Mouse (Mus musculus): Measurements from ENCODE around the gene Tspan14. TPM values are rescaled to one million over a fixed set of nuclear protein-coding genes. Genes with fewer than 3 reads are reported as not detected.

Tspan14 gene
- polyA plus RNA-seq, 1 experiment from 2014 or later = 77.3 TPM

DNA sequence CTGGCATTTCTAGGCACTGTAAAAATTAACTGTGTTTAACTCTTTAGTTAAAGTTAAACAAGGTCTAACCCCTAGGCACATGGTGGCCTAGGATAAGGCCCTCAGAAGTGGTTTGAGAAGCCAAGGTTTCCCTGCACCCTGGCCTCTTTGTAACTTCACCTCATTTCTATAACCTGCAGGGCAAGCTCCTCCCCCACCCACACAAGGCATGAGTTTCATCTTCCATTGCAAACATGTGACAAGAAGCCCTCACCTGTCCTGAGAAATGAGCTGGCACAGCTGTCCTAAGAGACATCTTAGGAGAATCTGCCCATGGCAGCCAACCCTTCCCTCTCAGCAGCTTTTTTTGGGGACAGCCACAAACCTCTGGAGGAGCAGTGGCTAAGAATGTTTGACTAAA, 1.7 kb downstream of the Tspan14 start:
- Histone ChIP-seq H3K36me3 (ENCODE audit: control insufficient read depth, insufficient read depth, low read length) (no peaks in the 10 kb centered on the region), H3K4me1 (ENCODE audit: control insufficient read depth, insufficient read depth, low read length) (peaks cover 44% of the 10 kb centered on the region), H3K27me3 (ENCODE audit: control insufficient read depth, insufficient read depth, low read length) (no peaks in the 10 kb centered on the region), H3K9me3 (replicated peaks; ENCODE audit: control insufficient read depth, low read length) (no peaks in the 10 kb centered on the region), H3K9ac (ENCODE audit: low read length) (peak overlapping the region; percentile 97), H3K27ac (ENCODE audit: low read length) (peak overlapping the region; percentile 50; the same call in 1 of the 2 replicates), H3K4me3 (replicated peaks; ENCODE audit: low read length) (peak overlapping the region; percentile 90), H3K4me2 (ENCODE audit: low read depth, low read length) (peak overlapping the region; percentile 82)
- no peak for ATAC-seq (ENCODE audit: insufficient read depth, low FRiP score)

DNA sequence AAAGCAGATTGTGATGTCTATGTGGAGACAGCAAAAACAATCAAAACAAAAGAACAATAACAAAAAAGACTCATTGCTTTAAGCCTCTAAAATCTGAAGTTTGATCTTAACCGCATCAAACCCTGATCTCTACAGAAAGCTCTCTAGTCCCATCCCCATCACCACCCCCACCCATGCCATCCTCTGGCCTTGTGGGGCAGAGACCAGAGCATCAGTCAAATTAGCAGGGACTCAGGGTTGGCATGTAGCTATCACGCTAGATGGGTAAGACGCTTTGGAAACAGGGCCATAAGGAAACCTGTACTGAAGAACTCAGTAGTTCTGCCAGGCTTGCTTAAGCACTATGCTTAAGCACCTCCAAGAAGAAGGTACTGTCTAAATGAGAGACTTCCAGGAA, 2.4 kb downstream of the Tspan14 start:
- no peak for ATAC-seq (ENCODE audit: insufficient read depth, low FRiP score)
- no peak overlapping the region for H3K4me3 ChIP-seq (replicated peaks; ENCODE audit: low read length)
- H3K9ac ChIP-seq (ENCODE audit: low read length) = no peak overlapping the region
- H3K27ac ChIP-seq (ENCODE audit: low read length) = no peak overlapping the region
- H3K27me3 ChIP-seq (ENCODE audit: control insufficient read depth, insufficient read depth, low read length) = no peaks in the 10 kb centered on the region
- H3K4me2 ChIP-seq (ENCODE audit: low read depth, low read length) = peak overlapping the region; percentile 82
- H3K4me1 ChIP-seq (ENCODE audit: control insufficient read depth, insufficient read depth, low read length) = peaks cover 51% of the 10 kb centered on the region
- WGBS = 93% methylated on average over 3 of the region's 3 CpGs
- no peaks in the 10 kb centered on the region for H3K36me3 ChIP-seq (ENCODE audit: control insufficient read depth, insufficient read depth, low read length)
- no peaks in the 10 kb centered on the region for H3K9me3 ChIP-seq (replicated peaks; ENCODE audit: control insufficient read depth, low read length)

DNA sequence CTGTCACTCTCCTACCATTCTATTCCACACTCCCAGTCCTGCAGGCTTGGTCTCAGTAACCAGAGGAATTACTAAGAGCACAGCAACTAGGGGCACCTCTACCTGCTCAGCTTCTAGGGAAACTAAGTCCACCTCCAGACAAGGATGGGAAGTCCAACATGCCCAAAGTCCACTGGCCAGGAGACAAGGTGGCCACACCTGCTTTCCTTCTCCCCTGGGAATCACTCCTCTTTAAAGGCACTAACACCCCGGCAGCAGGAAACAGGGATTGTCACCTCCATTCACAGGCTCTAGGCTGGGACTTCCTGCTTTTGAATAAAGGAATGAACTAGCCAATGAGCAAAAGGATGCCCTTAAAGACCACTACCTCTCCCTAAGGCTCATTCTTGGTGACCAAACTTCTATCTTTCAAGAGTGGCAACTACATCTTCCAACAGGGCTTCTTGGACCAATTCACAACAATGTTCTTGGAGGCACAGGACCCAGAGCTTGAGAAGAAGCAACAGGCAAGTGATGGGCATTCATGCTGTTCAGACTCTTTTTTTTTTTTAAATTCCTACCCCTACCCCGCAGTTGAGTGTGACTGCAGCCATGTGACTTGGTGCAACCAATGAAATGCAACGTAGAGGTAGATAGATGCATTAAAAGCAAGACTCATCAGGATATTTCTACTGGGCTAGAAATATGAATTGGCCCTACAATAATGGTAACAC, 3.0 kb downstream of the Tspan14 start:
- WGBS = 55% methylated on average over 3 of the region's 3 CpGs
- Histone ChIP-seq H3K9ac (ENCODE audit: low read length) (no peak overlapping the region), H3K4me2 (ENCODE audit: low read depth, low read length) (peak overlapping the region; percentile 16; the same call in 1 of the 2 replicates), H3K4me3 (replicated peaks; ENCODE audit: low read length) (no peak overlapping the region; the same call in 1 of the 2 replicates), H3K9me3 (replicated peaks; ENCODE audit: control insufficient read depth, low read length) (no peaks in the 10 kb centered on the region), H3K27me3 (ENCODE audit: control insufficient read depth, insufficient read depth, low read length) (no peaks in the 10 kb centered on the region), H3K27ac (ENCODE audit: low read length) (peak overlapping the region; percentile 17; the same call in 1 of the 2 replicates), H3K36me3 (ENCODE audit: control insufficient read depth, insufficient read depth, low read length) (no peaks in the 10 kb centered on the region), H3K4me1 (ENCODE audit: control insufficient read depth, insufficient read depth, low read length) (peaks cover 57% of the 10 kb centered on the region)
- no peak for ATAC-seq (ENCODE audit: insufficient read depth, low FRiP score)

DNA sequence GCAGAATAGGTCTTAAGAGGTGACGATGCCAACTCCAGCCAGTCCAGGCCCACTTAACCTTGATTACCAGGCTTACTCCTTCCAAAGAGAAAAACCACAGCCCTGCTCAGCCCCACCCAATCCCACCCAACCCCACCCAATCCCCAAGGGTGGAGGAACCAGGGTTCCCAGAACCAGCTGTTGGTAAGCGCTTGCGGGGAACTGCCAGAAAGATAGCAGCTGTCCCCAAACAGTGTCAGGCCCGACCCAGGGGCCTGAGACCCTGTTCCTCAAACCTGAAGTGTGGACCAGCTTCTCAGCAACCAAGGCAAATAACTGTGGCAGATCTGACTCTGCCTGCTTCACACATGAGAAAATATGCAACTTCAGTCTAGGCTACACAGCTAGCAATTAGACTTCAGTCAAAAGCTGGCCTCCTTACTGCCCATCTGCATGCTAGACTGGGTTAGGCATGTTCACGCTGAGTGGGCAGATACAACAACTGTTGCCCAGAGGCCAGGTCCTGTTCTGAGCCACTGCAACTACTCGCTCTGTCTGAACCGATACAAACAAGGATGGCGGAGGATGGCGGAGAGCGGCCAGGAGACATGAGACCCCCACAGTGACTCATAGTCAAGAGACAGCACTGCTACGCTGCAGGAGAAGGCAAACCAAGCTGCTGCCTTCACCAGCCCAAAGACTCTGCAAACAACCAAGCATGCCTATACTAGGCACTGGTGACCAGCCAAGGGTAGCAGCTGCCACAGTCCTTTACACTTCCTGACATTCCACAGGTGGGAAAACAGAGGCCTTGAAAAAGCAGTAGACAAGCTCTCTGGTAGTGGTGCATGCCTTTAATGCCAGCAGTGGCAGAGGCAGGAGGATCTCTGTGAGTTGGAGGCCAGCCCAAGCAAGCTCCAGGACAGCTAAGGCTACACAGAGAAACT, 4.0 kb downstream of the Tspan14 start:
- no peak for ATAC-seq (ENCODE audit: insufficient read depth, low FRiP score)
- peak overlapping the region; percentile 10; the same call in 1 of the 2 replicates for H3K4me2 ChIP-seq (ENCODE audit: low read depth, low read length)
- no peaks in the 10 kb centered on the region for H3K36me3 ChIP-seq (ENCODE audit: control insufficient read depth, insufficient read depth, low read length)
- 65% methylated on average over 11 of the region's 11 CpGs for WGBS
- 0 out of 2 replicates have a peak overlapping the region, but pooled peaks have one; percentile 16 for H3K9ac ChIP-seq (ENCODE audit: low read length)
- peak overlapping the region; percentile 17 for H3K27ac ChIP-seq (ENCODE audit: low read length)
- no peak overlapping the region for H3K4me3 ChIP-seq (replicated peaks; ENCODE audit: low read length)
- H3K27me3 ChIP-seq (ENCODE audit: control insufficient read depth, insufficient read depth, low read length) = no peaks in the 10 kb centered on the region
- H3K9me3 ChIP-seq (replicated peaks; ENCODE audit: control insufficient read depth, low read length) = no peaks in the 10 kb centered on the region
- H3K4me1 ChIP-seq (ENCODE audit: control insufficient read depth, insufficient read depth, low read length) = peaks cover 67% of the 10 kb centered on the region

DNA sequence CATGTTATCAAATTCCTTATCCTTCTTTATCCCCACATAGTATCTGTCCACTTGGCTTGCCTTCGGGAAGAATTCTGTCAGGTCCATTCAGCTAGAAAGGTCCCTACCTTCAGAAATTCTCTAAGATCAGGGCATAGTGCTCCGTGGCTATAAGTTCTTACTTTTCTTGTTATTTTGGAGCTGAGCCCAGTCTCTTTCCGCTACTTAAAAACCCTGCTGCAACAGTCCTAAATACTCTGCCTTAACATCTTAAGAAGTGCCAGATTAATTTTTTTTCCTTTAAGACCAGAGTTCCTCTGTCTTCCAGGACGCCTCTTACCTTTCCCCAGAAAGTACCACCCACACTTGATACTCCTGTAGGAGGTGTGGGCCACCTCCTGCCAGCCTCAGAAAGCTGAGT, 6.4 kb downstream of the Tspan14 start:
- H3K9me3 ChIP-seq (replicated peaks; ENCODE audit: control insufficient read depth, low read length) = no peaks in the 10 kb centered on the region
- H3K9ac ChIP-seq (ENCODE audit: low read length) = no peak overlapping the region
- H3K4me3 ChIP-seq (replicated peaks; ENCODE audit: low read length) = no peak overlapping the region
- 35% methylated on average over 4 of the region's 4 CpGs for WGBS
- peak overlapping the region; percentile 85 for H3K27ac ChIP-seq (ENCODE audit: low read length)
- no peak for ATAC-seq (ENCODE audit: insufficient read depth, low FRiP score)
- no peaks in the 10 kb centered on the region for H3K36me3 ChIP-seq (ENCODE audit: control insufficient read depth, insufficient read depth, low read length)
- peak overlapping the region; percentile 1; the same call in 1 of the 2 replicates for H3K4me2 ChIP-seq (ENCODE audit: low read depth, low read length)
- H3K27me3 ChIP-seq (ENCODE audit: control insufficient read depth, insufficient read depth, low read length) = no peaks in the 10 kb centered on the region
- H3K4me1 ChIP-seq (ENCODE audit: control insufficient read depth, insufficient read depth, low read length) = peaks cover 88% of the 10 kb centered on the region

DNA sequence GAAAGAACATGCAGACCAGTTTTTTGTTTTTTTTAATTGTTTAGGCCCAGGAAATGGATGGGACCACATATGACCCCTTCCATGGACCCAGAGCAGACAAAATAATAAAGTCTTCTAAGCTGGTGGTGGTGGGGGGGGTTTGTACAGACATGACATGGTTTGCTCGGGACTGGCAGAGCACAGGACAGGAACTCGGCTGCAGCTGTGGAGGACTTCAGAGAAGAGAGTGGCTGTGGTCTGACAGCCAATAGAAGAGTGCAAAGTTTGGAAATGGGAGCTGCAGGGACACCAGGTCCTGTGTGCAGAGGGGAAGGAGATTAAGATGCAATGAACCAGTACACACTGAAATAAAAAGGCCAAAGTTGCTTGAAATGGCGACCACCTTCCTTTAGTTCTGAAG, 7.0 kb downstream of the Tspan14 start:
- H3K4me3 ChIP-seq (replicated peaks; ENCODE audit: low read length) = no peak overlapping the region
- H3K36me3 ChIP-seq (ENCODE audit: control insufficient read depth, insufficient read depth, low read length) = no peaks in the 10 kb centered on the region
- peak overlapping the region; percentile 85 for H3K27ac ChIP-seq (ENCODE audit: low read length)
- WGBS = 42% methylated on average over 3 of the region's 3 CpGs
- no peaks in the 10 kb centered on the region for H3K27me3 ChIP-seq (ENCODE audit: control insufficient read depth, insufficient read depth, low read length)
- peak overlapping the region; percentile 1; the same call in 1 of the 2 replicates for H3K4me2 ChIP-seq (ENCODE audit: low read depth, low read length)
- ATAC-seq (ENCODE audit: insufficient read depth, low FRiP score) = no peak
- H3K4me1 ChIP-seq (ENCODE audit: control insufficient read depth, insufficient read depth, low read length) = peaks cover 87% of the 10 kb centered on the region
- H3K9ac ChIP-seq (ENCODE audit: low read length) = peak overlapping the region; percentile 16; the same call in 1 of the 2 replicates
- no peaks in the 10 kb centered on the region for H3K9me3 ChIP-seq (replicated peaks; ENCODE audit: control insufficient read depth, low read length)

DNA sequence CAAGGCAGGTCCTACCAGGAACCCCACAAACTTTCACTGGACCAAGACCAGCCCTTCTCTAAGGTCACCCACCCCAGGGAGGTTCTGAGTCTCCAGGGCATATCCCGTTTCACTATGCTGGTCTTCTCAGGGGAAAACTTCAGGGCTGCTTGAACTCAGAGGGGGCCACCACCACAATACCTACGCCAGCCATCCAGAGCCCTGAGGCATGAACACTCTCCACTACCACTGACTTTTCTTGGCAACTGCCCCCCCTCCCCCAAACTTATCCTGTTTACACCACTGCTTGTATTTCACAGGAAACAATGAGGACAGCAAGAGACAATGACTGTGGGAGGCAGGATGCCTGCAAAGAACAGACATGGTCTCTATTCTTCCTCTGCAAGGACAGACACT, 7.6 kb downstream of the Tspan14 start:
- ATAC-seq (ENCODE audit: insufficient read depth, low FRiP score) = no peak
- Histone ChIP-seq H3K4me3 (replicated peaks; ENCODE audit: low read length) (no peak overlapping the region), H3K27me3 (ENCODE audit: control insufficient read depth, insufficient read depth, low read length) (no peaks in the 10 kb centered on the region), H3K9me3 (replicated peaks; ENCODE audit: control insufficient read depth, low read length) (no peaks in the 10 kb centered on the region), H3K9ac (ENCODE audit: low read length) (peak overlapping the region; percentile 11; the same call in 1 of the 2 replicates), H3K27ac (ENCODE audit: low read length) (peak overlapping the region; percentile 85), H3K4me1 (ENCODE audit: control insufficient read depth, insufficient read depth, low read length) (peaks cover 84% of the 10 kb centered on the region), H3K36me3 (ENCODE audit: control insufficient read depth, insufficient read depth, low read length) (no peaks in the 10 kb centered on the region), H3K4me2 (ENCODE audit: low read depth, low read length) (peak overlapping the region; percentile 41)
- 50% methylated on average over 2 of the region's 2 CpGs for WGBS

DNA sequence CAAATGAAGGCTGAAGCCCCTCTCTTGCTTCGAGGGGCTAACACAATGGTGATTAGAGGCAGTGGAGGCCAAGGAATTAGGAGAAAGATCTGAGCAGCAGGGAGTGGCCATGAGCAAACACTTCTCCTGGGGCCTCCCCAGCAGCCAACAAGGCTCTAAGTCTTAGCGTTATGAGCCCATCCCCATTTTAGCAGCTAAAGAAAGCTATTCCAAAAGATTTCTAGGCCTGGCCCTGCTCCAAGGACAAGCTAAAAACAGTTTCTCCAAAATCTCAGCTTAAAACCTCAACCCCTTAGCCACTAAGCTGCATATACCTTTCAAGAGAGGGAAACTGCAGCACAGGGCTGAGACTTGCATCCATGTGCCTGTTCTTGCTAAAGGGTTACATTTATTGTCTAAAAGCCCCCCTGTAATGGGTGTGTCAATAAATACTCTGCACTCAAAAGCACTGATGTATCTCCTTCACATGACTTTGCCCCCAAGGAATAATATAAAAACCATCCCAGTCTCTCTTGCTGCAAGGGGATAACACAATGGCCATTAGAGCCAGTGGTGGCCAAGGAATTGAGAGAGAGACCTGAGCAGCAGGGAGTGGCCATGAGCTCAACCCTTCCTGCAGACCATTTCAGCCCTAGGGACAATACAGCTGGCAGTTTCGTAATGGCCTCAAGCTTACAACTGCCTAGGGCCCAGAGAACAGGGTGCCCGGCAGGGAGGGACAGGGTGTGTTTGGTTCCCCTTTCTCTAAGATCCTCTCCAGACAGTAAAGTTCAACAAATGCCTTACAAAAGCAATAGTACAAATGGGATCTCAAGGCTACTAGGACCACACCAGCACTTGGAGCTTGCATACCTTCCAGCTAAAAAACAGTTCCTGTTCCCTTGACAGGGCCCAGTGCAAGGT, 8.3 kb downstream of the Tspan14 start:
- Histone ChIP-seq H3K27ac (ENCODE audit: low read length) (peak overlapping the region; percentile 85), H3K27me3 (ENCODE audit: control insufficient read depth, insufficient read depth, low read length) (no peaks in the 10 kb centered on the region), H3K4me1 (ENCODE audit: control insufficient read depth, insufficient read depth, low read length) (peaks cover 79% of the 10 kb centered on the region), H3K36me3 (ENCODE audit: control insufficient read depth, insufficient read depth, low read length) (no peaks in the 10 kb centered on the region), H3K9me3 (replicated peaks; ENCODE audit: control insufficient read depth, low read length) (no peaks in the 10 kb centered on the region), H3K4me3 (replicated peaks; ENCODE audit: low read length) (no peak overlapping the region), H3K9ac (ENCODE audit: low read length) (peak overlapping the region; percentile 57), H3K4me2 (ENCODE audit: low read depth, low read length) (peak overlapping the region; percentile 41)
- WGBS = 20% methylated on average over 4 of the region's 4 CpGs
- no peak; the same call in 1 of the 2 replicates for ATAC-seq (ENCODE audit: insufficient read depth, low FRiP score)
